Mouse (Mus musculus) adrenal gland, postnatal 10 days (tissue): Measurements from ENCODE around the gene Rsrc2. TPM values are rescaled to one million over a fixed set of nuclear protein-coding genes. Genes with fewer than 3 reads are reported as not detected.

ENCODE experiments used
- DNase-seq: peaks from one replicate; pipeline ENCODE4 v3.0.0; 2021; ENCODE audit warnings: mixed read lengths
- total RNA-seq, 2 experiments: library from RNA; stranded (reverse); gene quantifications; 2 replicates each; pipeline ENCODE4 v1.2.3; 2021

The Rsrc2 gene
- total RNA-seq, 2 experiments from 2014 or later = 63.7 to 76.4 TPM

- no peak for DNase-seq
These were observed 52.3 kb downstream of the Rsrc2 start for GRCm38 (mm10) chr5:123696961-123697360.

- DNase-seq = no peak
These were observed 53.0 kb downstream of the Rsrc2 start for GRCm38 (mm10) chr5:123696244-123696643.

GRCm38 (mm10) chr5:123694468-123694867 is 54.7 kb downstream of the Rsrc2 start:
- peak; percentile 69 for DNase-seq

- peak; percentile 83 for DNase-seq
These were observed 64.7 kb downstream of the Rsrc2 start, which contains the start of gene Clip1 for GRCm38 (mm10) chr5:123684221-123685144. Gene Clip1, minus strand, starts transcription at chr5:123684618.

DNA sequence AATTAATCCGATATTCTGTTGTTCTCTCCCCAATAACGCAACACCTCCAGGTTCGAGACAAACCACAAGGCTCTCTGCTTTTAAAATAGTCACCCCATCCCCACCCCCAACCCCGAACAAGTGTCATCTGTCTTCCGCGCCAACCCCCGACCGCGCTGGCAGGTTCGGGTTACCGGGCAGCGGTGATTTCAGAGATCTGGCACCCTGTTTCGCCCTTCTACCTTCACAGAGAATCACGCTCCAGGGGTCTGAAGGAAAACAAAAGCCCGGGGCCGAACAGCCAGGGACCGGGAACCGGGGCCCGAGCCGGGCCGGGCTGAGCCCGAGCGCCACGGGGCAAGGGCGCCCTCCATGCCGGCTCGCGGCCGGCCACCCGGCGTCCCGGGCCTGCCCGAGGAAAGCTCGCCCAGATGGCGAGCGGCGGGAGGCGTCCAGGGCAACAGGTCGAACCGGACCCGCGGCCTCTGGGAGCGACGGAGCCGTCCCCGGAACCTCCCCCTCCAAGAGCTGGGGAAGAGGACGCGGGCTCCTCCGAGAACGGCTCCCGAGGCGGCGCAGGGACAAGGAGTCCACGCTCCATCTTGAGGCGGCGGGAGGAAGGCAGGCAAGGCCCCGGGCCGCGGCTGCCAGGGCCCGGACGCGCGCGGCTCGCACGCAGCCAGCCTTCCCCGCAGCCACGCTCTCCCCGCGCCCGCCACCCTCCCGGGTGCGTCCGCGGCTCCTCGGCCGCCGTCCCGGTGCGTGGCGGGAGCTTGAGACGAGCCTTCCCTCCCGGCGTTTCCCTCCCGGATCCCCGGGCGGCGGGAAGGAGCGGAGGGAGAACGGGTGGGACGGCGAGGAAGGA is 65.6 kb downstream of the Rsrc2 start:
- peak; percentile 68 for DNase-seq

GRCm38 (mm10) chr5:123683043-123683376 is 66.2 kb downstream of the Rsrc2 start:
- DNase-seq = no peak

GRCm38 (mm10) chr5:123682372-123682771 is 66.8 kb downstream of the Rsrc2 start:
- no peak for DNase-seq

GRCm38 (mm10) chr5:123679546-123680263 is 69.5 kb downstream of the Rsrc2 start:
- DNase-seq = no peak

DNA sequence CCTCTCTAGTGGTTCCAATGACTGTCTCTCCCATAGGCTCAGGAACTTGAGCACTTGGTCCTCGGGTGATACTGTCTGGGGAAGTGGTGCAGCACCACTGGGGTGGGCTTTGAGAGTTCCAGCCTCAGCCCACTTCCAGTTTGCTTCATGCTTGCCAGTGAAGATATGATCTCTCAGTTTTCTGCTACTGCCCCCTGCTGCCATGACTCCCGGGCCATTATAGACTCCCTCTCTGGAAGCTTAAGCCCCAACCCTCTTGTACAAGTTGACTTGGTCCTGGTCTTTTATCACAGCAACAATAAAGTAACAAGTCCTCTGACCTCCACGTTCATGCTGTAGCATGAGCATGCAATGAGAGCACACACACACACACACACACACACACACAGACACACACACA is 70.1 kb downstream of the Rsrc2 start:
- no peak for DNase-seq

Other genes with a start within 250 kb of the Rsrc2 start
- gene B3gnt4, start 239.0 kb downstream of the Rsrc2 start, total RNA-seq = under 1 TPM; 0.27 to 0.30 TPM
- 10 to 100 TPM; 66.7 to 85.1 TPM for gene Diablo, start 225.2 kb downstream of the Rsrc2 start, total RNA-seq
- gene Gm49027, start 223.9 kb downstream of the Rsrc2 start, total RNA-seq = 10 to 100 TPM in 1 of 2 experiments, 1 to 10 TPM in 1; 8.9 to 19.0 TPM
- gene Vps33a, start 176.4 kb downstream of the Rsrc2 start, total RNA-seq = 10 to 100 TPM; 44.6 to 55.9 TPM
- gene Clip1, start 64.8 kb downstream of the Rsrc2 start, total RNA-seq = 10 to 100 TPM; 45.8 to 60.2 TPM
- 10 to 100 TPM; 39.7 to 54.2 TPM for gene Zcchc8, start 28.3 kb downstream of the Rsrc2 start, total RNA-seq
- 10 to 100 TPM in 1 of 2 experiments, 1 to 10 TPM in 1; 8.0 to 12.9 TPM for gene Kntc1, start 302 bp upstream of the Rsrc2 start, total RNA-seq
- 1 to 10 TPM; 1.4 to 2.3 TPM for gene Hcar2, start 116.1 kb upstream of the Rsrc2 start, total RNA-seq
- gene Hcar1, start 130.6 kb upstream of the Rsrc2 start, total RNA-seq = 10 to 100 TPM in 1 of 2 experiments, 1 to 10 TPM in 1; 8.1 to 17.5 TPM
- 10 to 100 TPM; 68.0 to 74.5 TPM for gene Denr, start 157.8 kb upstream of the Rsrc2 start, total RNA-seq
- gene Gm43518, start 178.0 kb upstream of the Rsrc2 start, total RNA-seq = not detected
- 1 to 10 TPM; 3.2 to 7.6 TPM for gene Ccdc62, start 181.3 kb upstream of the Rsrc2 start, total RNA-seq
- gene Hip1r, start 224.2 kb upstream of the Rsrc2 start, total RNA-seq = 10 to 100 TPM; 18.2 to 22.5 TPM